Mouse (Mus musculus) ES-Bruce4 (cell line): ENCODE measurements around the gene Lancl2.

Experiments used
- CTCF ChIP-seq: IDR thresholded peaks from one replicate; pipeline ENCODE4 v1.8.1; 2011; ENCODE audit warnings: low read depth, low read length
- EP300 ChIP-seq: IDR thresholded peaks from 2 replicates; pipeline ENCODE4 v1.6.1; 2011; ENCODE audit warnings: low read depth, low read length; ENCODE audit not compliant: insufficient read depth

DNA sequence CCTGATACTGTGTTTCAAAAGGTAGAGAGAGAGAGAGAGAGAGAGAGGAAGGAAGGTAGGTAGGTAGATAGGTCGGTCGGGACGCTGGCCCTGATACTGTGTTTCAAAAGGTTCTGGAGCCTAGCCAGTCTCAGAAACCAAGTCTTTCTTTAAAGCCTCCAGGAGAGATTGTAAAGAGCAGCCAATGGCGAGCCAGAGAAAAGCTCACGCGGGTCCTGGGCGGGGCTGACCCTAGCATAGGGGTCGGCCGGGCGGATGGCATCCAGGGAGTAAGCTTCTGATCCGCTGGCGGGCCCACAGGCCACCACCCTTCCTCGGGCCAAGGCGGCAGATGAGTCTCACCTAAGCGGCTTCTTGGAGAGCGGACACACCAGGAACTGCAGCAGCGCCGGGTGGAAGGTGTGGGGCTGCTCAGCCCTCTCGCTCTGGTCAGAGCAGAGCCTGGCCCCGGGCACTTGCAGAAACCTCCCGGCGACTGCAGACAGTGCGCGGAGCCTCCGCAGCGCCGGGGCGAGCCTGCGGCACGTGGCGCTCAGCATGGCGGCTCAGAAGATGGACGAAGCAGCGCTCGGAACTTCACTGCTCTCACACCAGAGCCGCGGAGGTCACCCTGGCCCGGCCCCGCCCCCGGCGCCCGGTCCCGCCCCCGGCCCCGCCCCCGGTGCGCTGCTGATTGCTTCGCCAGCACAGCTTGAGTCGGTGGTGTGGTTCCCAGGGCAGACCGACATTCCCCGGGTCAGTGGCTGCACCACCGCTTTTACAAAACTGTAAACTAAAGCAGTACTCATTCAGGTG lies 10.7 kb upstream of the Lancl2 start, which contains the start of gene Pyurf:
- TF ChIP-seq CTCF (no peak), EP300 (no peak)
